Mouse (Mus musculus) heart, adult 2 months (tissue): ENCODE results near the gene Chrna4.

ENCODE experiments used
- CTCF ChIP-seq: fragments of 200-600 bp; IDR thresholded peaks from 2 replicates; pipeline ENCODE4 v1.8.1; 2022; ENCODE audit warnings: antibody characterized with exemption, mild to moderate bottlenecking, moderate library complexity
- POLR2A ChIP-seq: fragments of 200-500 bp; IDR thresholded peaks from 2 replicates; pipeline ENCODE4 v1.6.1; 2011; ENCODE audit warnings: mild to moderate bottlenecking, low read depth, low read length, control low read depth; ENCODE audit not compliant: insufficient read depth

DNA sequence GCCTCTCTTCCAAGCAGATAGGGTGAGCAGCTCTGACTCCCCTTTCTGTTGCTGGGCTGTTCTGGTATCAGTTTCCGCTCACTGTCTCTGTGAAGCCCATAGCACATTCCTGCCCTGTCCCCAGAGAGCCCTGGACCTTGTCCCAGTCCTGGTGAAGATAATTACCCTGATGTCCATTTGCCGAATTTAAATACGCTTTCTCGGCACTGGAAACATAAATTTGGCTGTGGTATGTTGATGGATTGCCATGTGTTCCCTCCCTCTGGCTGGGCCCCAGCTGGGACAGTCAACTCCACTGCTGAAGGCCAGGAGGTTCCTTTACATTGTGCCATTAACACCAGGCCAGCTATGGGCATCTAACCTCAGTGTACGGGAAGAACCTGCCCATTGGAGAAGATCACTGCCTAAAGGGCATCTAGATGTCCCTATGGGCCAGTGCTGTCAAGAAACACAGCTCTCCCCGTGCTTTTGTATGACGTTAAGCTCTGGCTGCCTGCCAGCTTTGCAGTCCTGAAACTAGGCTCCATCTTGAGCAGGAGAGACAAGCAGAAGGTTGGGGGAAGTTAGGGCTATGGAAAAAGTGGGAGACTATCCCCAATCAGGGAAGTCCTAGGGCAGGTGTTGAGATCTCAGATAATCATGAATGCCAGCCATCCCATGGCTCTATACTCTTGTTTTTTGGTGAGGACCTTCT is 5.1 kb upstream of the Chrna4 start:
- TF ChIP-seq CTCF (no peak), POLR2A (no peak)
